Mouse (Mus musculus) embryonic fibroblast, embryonic 13.5 days (primary cell): Measurements from ENCODE around the gene Acbd3.

ENCODE experiments used
- CTCF ChIP-seq: IDR thresholded peaks from 2 replicates; pipeline ENCODE4 v1.5.1; 2011; ENCODE audit warnings: mild to moderate bottlenecking, control low read depth, low read length, moderate library complexity, borderline replicate concordance; ENCODE audit not compliant: insufficient read depth
- POLR2A ChIP-seq: IDR thresholded peaks from 2 replicates; pipeline ENCODE4 v1.6.1; 2011; ENCODE audit warnings: low read depth, mild to moderate bottlenecking, control low read depth, low read length, moderate library complexity

DNA sequence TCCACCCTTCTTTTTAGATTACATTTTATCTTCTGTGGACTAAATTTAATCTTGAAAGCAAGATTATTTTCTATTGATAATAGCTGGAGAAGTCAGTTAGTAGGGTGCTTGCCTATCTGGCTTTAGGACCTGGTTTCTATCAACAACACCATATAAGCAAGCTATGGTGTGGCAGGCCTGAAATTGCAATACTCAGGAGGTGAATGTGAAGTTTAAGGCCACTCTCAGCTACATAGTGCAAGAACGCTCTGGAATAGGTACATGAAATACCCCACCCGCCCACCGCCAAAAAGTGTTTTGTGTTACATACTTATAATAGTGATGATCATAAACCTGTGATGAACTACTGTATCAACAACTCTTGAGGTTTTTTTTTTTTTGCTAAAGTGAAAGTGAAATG lies 3.4 kb downstream of the Acbd3 start:
- no peak for TF ChIP-seq POLR2A
- TF ChIP-seq CTCF = no peak
